Mouse (Mus musculus) mature B cell (primary cell): ENCODE data around the gene Havcr1.

ENCODE experiments used
- in situ Hi-C: fragments of 300-500 bp; cut with MboI; formaldehyde crosslinking; loops from 2 replicates; pipeline ENCODE4 v1.14.3; 2019

Havcr1 gene

GRCm38 (mm10) chr11:46819930-46820329, 85.0 kb downstream of the Havcr1 start:
- in situ Hi-C loops = no loop called here
